Mouse (Mus musculus): ENCODE results near the gene Pik3ca. TPM values are rescaled to one million over a fixed set of nuclear protein-coding genes. Genes with fewer than 3 reads are reported as not detected.

Gene Pik3ca
- total RNA-seq, 1 experiment from 2014 or later = 49.5 TPM

- DNase-seq = no peak
Observed at GRCm38 (mm10) chr3:32454329-32455021, 57.0 kb downstream of the Pik3ca start.

GRCm38 (mm10) chr3:32459777-32460176 lies 62.3 kb downstream of the Pik3ca start:
- peak; percentile 82 for DNase-seq

- DNase-seq = no peak
Observed at GRCm38 (mm10) chr3:32467321-32467720, 69.8 kb downstream of the Pik3ca start.

GRCm38 (mm10) chr3:32468411-32468810 lies 70.9 kb downstream of the Pik3ca start:
- no peak for DNase-seq

- no peak for DNase-seq
Observed at GRCm38 (mm10) chr3:32470449-32470848, 73.0 kb downstream of the Pik3ca start.

- no peak for DNase-seq
Observed at GRCm38 (mm10) chr3:32471098-32471497, 73.6 kb downstream of the Pik3ca start.

GRCm38 (mm10) chr3:32472191-32472900 lies 74.9 kb downstream of the Pik3ca start:
- peak; percentile 8 for DNase-seq

- no peak for DNase-seq
Observed at GRCm38 (mm10) chr3:32473184-32473583, 75.7 kb downstream of the Pik3ca start.

- no peak for DNase-seq
Observed at GRCm38 (mm10) chr3:32479961-32480360, 82.5 kb downstream of the Pik3ca start.

GRCm38 (mm10) chr3:32483035-32483434 lies 85.6 kb downstream of the Pik3ca start:
- no peak for DNase-seq

- no peak for DNase-seq
Observed at GRCm38 (mm10) chr3:32486543-32486942, 89.1 kb downstream of the Pik3ca start.

- DNase-seq = no peak
Observed at GRCm38 (mm10) chr3:32488172-32488571, 90.7 kb downstream of the Pik3ca start.

- no peak for DNase-seq
Observed at GRCm38 (mm10) chr3:32490076-32490927, 92.8 kb downstream of the Pik3ca start.

- DNase-seq = no peak
Observed at GRCm38 (mm10) chr3:32490928-32491315, 93.5 kb downstream of the Pik3ca start.

- no peak for DNase-seq
Observed at GRCm38 (mm10) chr3:32492097-32493090, 94.9 kb downstream of the Pik3ca start, which contains the start of gene Kcnmb3. Gene Kcnmb3, minus strand, starts transcription at chr3:32492231.

- no peak for DNase-seq
Observed at GRCm38 (mm10) chr3:32494387-32495087, 97.1 kb downstream of the Pik3ca start.

GRCm38 (mm10) chr3:32495088-32495770 lies 97.8 kb downstream of the Pik3ca start:
- DNase-seq = no peak

GRCm38 (mm10) chr3:32495856-32496710 lies 98.6 kb downstream of the Pik3ca start:
- DNase-seq = no peak

GRCm38 (mm10) chr3:32496711-32497070 lies 99.2 kb downstream of the Pik3ca start:
- no peak for DNase-seq
